Mouse (Mus musculus) gastrocnemius, adult 2 months (tissue): ENCODE data around the gene Acsf2. TPM values are rescaled to one million over a fixed set of nuclear protein-coding genes. Genes with fewer than 3 reads are reported as not detected.

Source experiments
- DNase-seq: peaks from one replicate; pipeline ENCODE4 v3.0.0; 2022
- H3K27ac ChIP-seq: fragments of 200-600 bp; 2 replicates; pipeline ENCODE4 v1.8.1; 2022; ENCODE audit warnings: mild to moderate bottlenecking
- H3K4me3 ChIP-seq: fragments of 200-600 bp; 2 replicates; pipeline ENCODE4 v1.8.1; 2022; ENCODE audit warnings: mild to moderate bottlenecking, moderate library complexity
- CTCF ChIP-seq: fragments of 200-600 bp; IDR thresholded peaks from 2 replicates; pipeline ENCODE4 v1.8.1; 2022; ENCODE audit warnings: antibody characterized with exemption, mild to moderate bottlenecking, moderate library complexity
- intact Hi-C: fragments of 180-260 bp; cut with DNase I; formaldehyde crosslinking; loops from one replicate; pipeline ENCODE4 v1.15.1; 2025
- total RNA-seq, 2 experiments: library from RNA; stranded (reverse); gene quantifications; 2 replicates each; pipeline ENCODE4 v1.2.3; 2021

Acsf2 gene
- total RNA-seq, 2 experiments from 2014 or later: 1.6 to 3.6 TPM

- no peak overlapping the region for H3K27ac ChIP-seq
- TF ChIP-seq CTCF: no peak
- no peak for DNase-seq
- intact Hi-C loops: no loop called here
- no peak overlapping the region for H3K4me3 ChIP-seq
Measured at GRCm38 (mm10) chr11:94550442-94550744, 51.3 kb downstream of the Acsf2 start.

GRCm38 (mm10) chr11:94549691-94550441, 51.8 kb downstream of the Acsf2 start:
- no peak for TF ChIP-seq CTCF
- peak overlapping the region; percentile 97 for H3K4me3 ChIP-seq
- no peak for DNase-seq
- intact Hi-C loops: loop anchor here (5.0 kb wide), 1 partner anchor 218 kb away; no protein-coding TSS in a partner anchor
- H3K27ac ChIP-seq: peak overlapping the region; percentile 94

- intact Hi-C loops: loop anchor here (5.0 kb wide), 1 partner anchor 217 kb away; no protein-coding TSS in a partner anchor
- peak; percentile 96 for DNase-seq
- TF ChIP-seq CTCF: peak; percentile 92; the same call in 1 of the 2 replicates
- peak within 1 kb of the TSS; percentile 97 for H3K4me3 ChIP-seq
- H3K27ac ChIP-seq: peak within 1 kb of the TSS; percentile 94
Measured at GRCm38 (mm10) chr11:94548888-94549690, 52.6 kb downstream of the Acsf2 start, which contains the start of gene Rsad1. Rsad1 (minus strand) TSS chr11:94549255.

- Histone ChIP-seq H3K27ac (peak overlapping the region; percentile 94), H3K4me3 (peak overlapping the region; percentile 97)
- intact Hi-C loops: loop anchor here (5.0 kb wide), 1 partner anchor 216 kb away; no protein-coding TSS in a partner anchor
- DNase-seq: peak; percentile 61
- TF ChIP-seq CTCF: no peak
Measured at GRCm38 (mm10) chr11:94548041-94548784, 53.5 kb downstream of the Acsf2 start.

- TF ChIP-seq CTCF: no peak
- intact Hi-C loops: loop anchor here (5.0 kb wide), 1 partner anchor 215 kb away; no protein-coding TSS in a partner anchor
- Histone ChIP-seq H3K4me3 (no peak overlapping the region), H3K27ac (no peak overlapping the region)
- DNase-seq: no peak
Measured at GRCm38 (mm10) chr11:94547271-94547670, 54.4 kb downstream of the Acsf2 start.

GRCm38 (mm10) chr11:94546381-94546780, 55.3 kb downstream of the Acsf2 start:
- no peak for DNase-seq
- intact Hi-C loops: loop anchor here (5.0 kb wide), 1 partner anchor 214 kb away; no protein-coding TSS in a partner anchor
- H3K4me3 ChIP-seq: no peak overlapping the region
- H3K27ac ChIP-seq: no peak overlapping the region
- TF ChIP-seq CTCF: no peak

GRCm38 (mm10) chr11:94544422-94544821, 57.2 kb downstream of the Acsf2 start:
- intact Hi-C loops: no loop called here
- Histone ChIP-seq H3K27ac (peak overlapping the region; percentile 75), H3K4me3 (peak overlapping the region; percentile 66)
- DNase-seq: peak; percentile 48
- no peak for TF ChIP-seq CTCF

GRCm38 (mm10) chr11:94543932-94544331, 57.7 kb downstream of the Acsf2 start:
- intact Hi-C loops: no loop called here
- H3K27ac ChIP-seq: peak overlapping the region; percentile 75
- DNase-seq: peak; percentile 94
- TF ChIP-seq CTCF: peak; percentile 94
- peak overlapping the region; percentile 66 for H3K4me3 ChIP-seq

- no peak for DNase-seq
- intact Hi-C loops: no loop called here
- Histone ChIP-seq H3K4me3 (peak overlapping the region; percentile 66), H3K27ac (peak overlapping the region; percentile 48)
- TF ChIP-seq CTCF: no peak
Measured at GRCm38 (mm10) chr11:94543344-94543743, 58.3 kb downstream of the Acsf2 start.

- no peak for DNase-seq
- intact Hi-C loops: no loop called here
- no peak overlapping the region for H3K27ac ChIP-seq
- H3K4me3 ChIP-seq: no peak overlapping the region
- no peak for TF ChIP-seq CTCF
Measured at GRCm38 (mm10) chr11:94542400-94542799, 59.3 kb downstream of the Acsf2 start.

GRCm38 (mm10) chr11:94539761-94540160, 61.9 kb downstream of the Acsf2 start:
- DNase-seq: no peak
- no peak overlapping the region for H3K27ac ChIP-seq
- TF ChIP-seq CTCF: no peak
- no peak overlapping the region for H3K4me3 ChIP-seq
- intact Hi-C loops: no loop called here

GRCm38 (mm10) chr11:94538733-94539292, 62.9 kb downstream of the Acsf2 start:
- intact Hi-C loops: no loop called here
- TF ChIP-seq CTCF: no peak
- H3K4me3 ChIP-seq: no peak overlapping the region
- H3K27ac ChIP-seq: no peak overlapping the region
- DNase-seq: no peak
